Mouse (Mus musculus): ENCODE data around the gene Galns.

DNA sequence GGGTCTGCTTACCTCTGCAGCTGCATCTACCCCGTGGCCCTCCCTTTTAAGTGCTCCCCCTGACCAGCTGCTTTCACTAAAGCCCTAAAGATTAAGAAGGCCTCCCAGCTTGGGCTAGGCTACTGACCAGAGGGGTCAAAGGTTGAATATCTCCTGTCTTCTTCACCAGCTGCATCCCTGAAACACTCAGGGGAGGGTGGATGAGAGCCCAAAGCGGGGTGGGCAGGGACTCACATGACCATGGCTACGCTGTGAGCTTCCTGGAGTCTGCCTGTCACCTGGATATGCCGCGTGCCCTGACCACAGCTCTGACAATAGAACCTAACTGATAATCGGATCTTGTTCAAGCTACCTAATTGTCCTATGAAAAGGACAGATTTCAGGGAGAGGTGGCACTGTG is 11.5 kb upstream of the Galns start, which contains the start of gene Pabpn1l:
- no peak for TF ChIP-seq IRF4 (IDR thresholded peaks at IDR 0.05; ENCODE audit: low read depth, low read length)
- TF ChIP-seq SMC3 (IDR thresholded peaks at IDR 0.05; ENCODE audit: low read depth, low read length): no peak
- TF ChIP-seq EP300 (IDR thresholded peaks at IDR 0.05; ENCODE audit: low read length): no peak
- no peak for TF ChIP-seq MAFK (IDR thresholded peaks at IDR 0.05; ENCODE audit: insufficient replicate concordance, low read length)
- TF ChIP-seq JUND (conservative IDR thresholded peaks at IDR 0.05; ENCODE audit: low read depth, low read length): no peak
- no peak for TF ChIP-seq RAD21 (IDR thresholded peaks at IDR 0.05; ENCODE audit: low read depth, low read length)
- no peak for TF ChIP-seq POLR2AphosphoS2 (IDR thresholded peaks at IDR 0.05; ENCODE audit: low read depth, low read length)
